Mouse (Mus musculus) spleen, postnatal 36 days (tissue): ENCODE measurements around the gene Smpdl3b.
"Not testable (repeated sequence)": the region's sequence is repeated elsewhere in the genome, so short reads cannot be mapped to it uniquely, and the experiment has no call there.

Experiments
- DNase-seq, 2 experiments: peaks; one replicate each; pipeline ENCODE4 v3.0.0; 2022; ENCODE audit warnings: low spot score in 2 of 2, mixed read lengths in 1 of 2

The Smpdl3b gene

GRCm38 (mm10) chr4:132756974-132757373 lies at the start of gene Smpdl3b:
Smpdl3b (minus strand) TSS chr4:132757252.
- DNase-seq = no peak

GRCm38 (mm10) chr4:132806620-132807191 lies 49.7 kb upstream of the Smpdl3b start:
- DNase-seq = no peak

GRCm38 (mm10) chr4:132805599-132806197 lies 48.6 kb upstream of the Smpdl3b start:
- peak in 1 of 2 experiments; percentile 44 for DNase-seq

GRCm38 (mm10) chr4:132805146-132805545 lies 48.1 kb upstream of the Smpdl3b start:
- DNase-seq = peak in 1 of 2 experiments; percentile 48

GRCm38 (mm10) chr4:132804331-132804730 lies 47.3 kb upstream of the Smpdl3b start:
- DNase-seq = peak; percentile 84 to 85

- no peak for DNase-seq
These were observed 46.8 kb upstream of the Smpdl3b start for GRCm38 (mm10) chr4:132803876-132804275.

- DNase-seq = no peak
These were observed 46.2 kb upstream of the Smpdl3b start for GRCm38 (mm10) chr4:132803212-132803611.

GRCm38 (mm10) chr4:132802171-132802637 lies 45.2 kb upstream of the Smpdl3b start:
- DNase-seq = peak; percentile 62 to 71

- peak; percentile 43 to 51 for DNase-seq
These were observed 44.4 kb upstream of the Smpdl3b start for GRCm38 (mm10) chr4:132801176-132802077.

GRCm38 (mm10) chr4:132799845-132800244 lies 42.8 kb upstream of the Smpdl3b start:
- DNase-seq = no peak

- not testable (repeated sequence) for DNase-seq
These were observed 41.6 kb upstream of the Smpdl3b start for GRCm38 (mm10) chr4:132798666-132799065.

GRCm38 (mm10) chr4:132798028-132798427 lies 41.0 kb upstream of the Smpdl3b start:
- DNase-seq = no peak

GRCm38 (mm10) chr4:132797461-132797860 lies 40.4 kb upstream of the Smpdl3b start:
- no peak for DNase-seq

GRCm38 (mm10) chr4:132796196-132796886 lies 39.3 kb upstream of the Smpdl3b start, which contains the start of gene Themis2:
Themis2 (minus strand) TSS chr4:132796387.
- DNase-seq = peak; percentile 93 to 95

GRCm38 (mm10) chr4:132795171-132795570 lies 38.1 kb upstream of the Smpdl3b start:
- DNase-seq = no peak

GRCm38 (mm10) chr4:132794760-132795159 lies 37.7 kb upstream of the Smpdl3b start:
- DNase-seq = peak; percentile 76 to 83

GRCm38 (mm10) chr4:132794028-132794427 lies 37.0 kb upstream of the Smpdl3b start:
- peak; percentile 76 to 78 for DNase-seq

GRCm38 (mm10) chr4:132793322-132794004 lies 36.4 kb upstream of the Smpdl3b start:
- not testable (repeated sequence) for DNase-seq

GRCm38 (mm10) chr4:132789731-132790130 lies 32.7 kb upstream of the Smpdl3b start:
- DNase-seq = no peak

GRCm38 (mm10) chr4:132785228-132785627 lies 28.2 kb upstream of the Smpdl3b start:
- DNase-seq = no peak

- DNase-seq = no peak
These were observed 26.7 kb upstream of the Smpdl3b start for GRCm38 (mm10) chr4:132783732-132784131.
